Mouse (Mus musculus): ENCODE measurements at regions not wholly inside any gene's neighbourhood (a gene's known extent, or its start where the extent isn't known, plus 50 kb on each side); places are given as distances from the start of the nearest gene placed in this dataset.

- no peak for TF ChIP-seq CTCF (IDR thresholded peaks at IDR 0.05; ENCODE audit: control insufficient read depth, insufficient read depth, insufficient read length)
- no peak for TF ChIP-seq MYOG (IDR thresholded peaks at IDR 0.05; ENCODE audit: control insufficient read depth, extremely low read depth, insufficient read length)
- no peak for TF ChIP-seq CEBPB (IDR thresholded peaks at IDR 0.05; ENCODE audit: low read depth)
- TF ChIP-seq FOSL1 (IDR thresholded peaks at IDR 0.05; ENCODE audit: insufficient read depth, low read length, poor library complexity, severe bottlenecking) = no peak
- no peak for TF ChIP-seq MYOD1 (IDR thresholded peaks at IDR 0.05; ENCODE audit: control insufficient read depth, insufficient read length, low read depth)
- TF ChIP-seq USF1 (IDR thresholded peaks at IDR 0.05; ENCODE audit: low read depth) = no peak
- no peak for TF ChIP-seq MAX (IDR thresholded peaks at IDR 0.05)
Measured at GRCm38 (mm10) chr2:74970611-74971265, 145.1 kb downstream of the Mtx2 start.

Data from C2C12 (cell line).